Mouse (Mus musculus): ENCODE results near the gene Tmem169. TPM values are rescaled to one million over a fixed set of nuclear protein-coding genes. Genes with fewer than 3 reads are reported as not detected.

Tmem169 gene
- polyA plus RNA-seq, 1 experiment from 2014 or later: 6.3 TPM

DNA sequence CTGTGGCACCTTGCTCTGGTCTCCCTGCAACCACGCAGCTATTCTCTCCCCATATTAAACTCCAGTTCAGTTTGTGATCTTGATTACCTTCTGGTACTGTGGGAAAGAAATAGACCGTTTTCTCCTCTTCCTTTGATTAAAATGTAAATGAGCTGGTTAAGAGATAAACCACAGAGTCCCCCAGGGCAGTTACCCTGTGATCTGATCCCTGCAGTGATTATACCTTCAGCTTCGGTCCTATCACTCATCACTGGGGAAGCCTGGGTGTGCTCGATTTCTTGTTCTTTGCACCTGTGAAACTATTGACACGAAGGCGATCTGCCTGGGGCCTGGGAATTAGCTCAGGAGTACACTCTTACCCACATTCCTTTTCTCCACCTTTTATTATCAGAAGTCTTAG, 63.7 kb downstream of the Tmem169 start:
- H3K4me2 ChIP-seq (replicated peaks): no peak overlapping the region
- H3K9me3 ChIP-seq: no peaks in the 10 kb centered on the region
- H3K27ac ChIP-seq: no peak overlapping the region
- H3K9ac ChIP-seq: no peak overlapping the region
- peaks cover 90% of the 10 kb centered on the region for H3K36me3 ChIP-seq
- no peaks in the 10 kb centered on the region for H3K27me3 ChIP-seq
- ATAC-seq (ENCODE audit: low FRiP score, low read depth): no peak
- 82% methylated on average over 6 of the region's 6 CpGs for WGBS
- H3K4me1 ChIP-seq: no peaks in the 10 kb centered on the region
- H3K4me3 ChIP-seq: no peak overlapping the region

Other genes starting within 250 kb of the Tmem169 start
- gene Mreg, start 72.1 kb upstream of the Tmem169 start, polyA plus RNA-seq (2015; fragmentation: Nextera tagmentation; extraction: Ambion mirVana): 1.8 and 2.2 TPM in 2 replicates
- gene Pecr, start 55 bp upstream of the Tmem169 start, polyA plus RNA-seq (2015; fragmentation: Nextera tagmentation; extraction: Ambion mirVana): 35.8 and 37.5 TPM in 2 replicates
- gene Xrcc5, start 23.1 kb downstream of the Tmem169 start, polyA plus RNA-seq (2015; fragmentation: Nextera tagmentation; extraction: Ambion mirVana): 56.3 and 56.8 TPM in 2 replicates

Measured in limb, embryonic 13.5 days (tissue).